Mouse (Mus musculus) heart, embryonic 16.5 days (tissue): ENCODE measurements at regions not wholly inside any gene's neighbourhood (a gene's known extent, or its start where the extent isn't known, plus 50 kb on each side); places are given as distances from the start of the nearest gene placed in this dataset.
"Not testable (repeated sequence)": the region's sequence is repeated elsewhere in the genome, so short reads cannot be mapped to it uniquely, and the experiment has no call there.

Experiments
- ATAC-seq: fragments of 200-750 bp; cut with Nextera tagmentation; replicated peaks from 2 replicates; pipeline ENCODE4 v1.8.0; 2017; ENCODE audit warnings: moderate number of reproducible peaks; ENCODE audit not compliant: insufficient read depth, low FRiP score; ENCODE audit errors: extremely low read depth
- H3K27ac ChIP-seq: fragments of 300-500 bp; sonication (generic); 2 replicates; pipeline ENCODE4 v1.5.1; 2014; ENCODE audit warnings: mild to moderate bottlenecking, low read length, control low read depth, moderate library complexity
- H3K27me3 ChIP-seq: fragments of 300-500 bp; sonication (generic); 2 replicates; pipeline ENCODE4 v1.6.1; 2014; ENCODE audit warnings: low read length, mixed read lengths; ENCODE audit not compliant: control insufficient read depth, insufficient read depth
- H3K36me3 ChIP-seq: fragments of 300-500 bp; sonication (generic); 2 replicates; pipeline ENCODE4 v1.6.1; 2014; ENCODE audit not compliant: control insufficient read depth, insufficient read depth
- H3K4me1 ChIP-seq: fragments of 300-500 bp; sonication (generic); 2 replicates; pipeline ENCODE4 v1.6.1; 2014; ENCODE audit warnings: low read length, mixed read lengths; ENCODE audit not compliant: control insufficient read depth, insufficient read depth
- H3K4me2 ChIP-seq: fragments of 300-500 bp; sonication (generic); 2 replicates; pipeline ENCODE4 v1.6.1; 2014; ENCODE audit warnings: low read depth, mild to moderate bottlenecking, control low read depth, low read length
- H3K4me3 ChIP-seq: fragments of 300-500 bp; sonication (generic); 2 replicates; pipeline ENCODE4 v1.5.1; 2014; ENCODE audit warnings: mild to moderate bottlenecking, control low read depth, low read length
- H3K9ac ChIP-seq: fragments of 300-500 bp; sonication (generic); 2 replicates; pipeline ENCODE4 v1.6.1; 2014; ENCODE audit warnings: low read length, control low read depth
- H3K9me3 ChIP-seq: fragments of 300-500 bp; sonication (generic); replicated peaks from 2 replicates; pipeline ENCODE4 v1.6.1; 2016; ENCODE audit warnings: low read length; ENCODE audit not compliant: control insufficient read depth
- WGBS: fragments of 180-500 bp; shearing (Covaris S2); extraction: QIAGEN DNeasy Blood & Tissue Kit; methylation state at CpG from one replicate; pipeline ENCODE4 v1.1.7; 2014; 5-methylcytosine and 5-hydroxymethylcytosine counted together

- H3K9ac ChIP-seq = no peak overlapping the region
- H3K36me3 ChIP-seq = no peaks in the 10 kb centered on the region
- H3K27me3 ChIP-seq = no peaks in the 10 kb centered on the region
- H3K4me1 ChIP-seq = no peaks in the 10 kb centered on the region
- 83% methylated on average over 7 of the region's 7 CpGs for WGBS
- no peak overlapping the region for H3K27ac ChIP-seq
- no peak for ATAC-seq
- no peak overlapping the region for H3K4me3 ChIP-seq
- H3K9me3 ChIP-seq = no peaks in the 10 kb centered on the region
- no peak overlapping the region for H3K4me2 ChIP-seq
These were observed 704.0 kb downstream of the 4930447A16Rik start for GRCm38 (mm10) chr15:38129330-38129729.

- Histone ChIP-seq H3K4me1 (no peaks in the 10 kb centered on the region), H3K36me3 (no peaks in the 10 kb centered on the region), H3K27me3 (no peaks in the 10 kb centered on the region), H3K4me3 (no peak overlapping the region), H3K9ac (no peak overlapping the region), H3K27ac (no peak overlapping the region), H3K9me3 (no peaks in the 10 kb centered on the region), H3K4me2 (no peak overlapping the region)
- 73% methylated on average over 8 of the region's 8 CpGs for WGBS
- ATAC-seq = no peak
These were observed 704.7 kb downstream of the 4930447A16Rik start for GRCm38 (mm10) chr15:38129861-38130631.

GRCm38 (mm10) chr15:38130632-38131028 lies 705.3 kb downstream of the 4930447A16Rik start:
- H3K9ac ChIP-seq = no peak overlapping the region
- no peaks in the 10 kb centered on the region for H3K27me3 ChIP-seq
- no peak overlapping the region for H3K4me3 ChIP-seq
- WGBS = 89% methylated on average over 2 of the region's 2 CpGs
- H3K27ac ChIP-seq = no peak overlapping the region
- no peaks in the 10 kb centered on the region for H3K36me3 ChIP-seq
- H3K4me2 ChIP-seq = no peak overlapping the region
- H3K9me3 ChIP-seq = no peaks in the 10 kb centered on the region
- ATAC-seq = no peak
- H3K4me1 ChIP-seq = no peaks in the 10 kb centered on the region

- Histone ChIP-seq H3K9me3 (peaks cover 8% of the 10 kb centered on the region; the same call in 1 of the 2 replicates), H3K27me3 (no peaks in the 10 kb centered on the region), H3K4me1 (no peaks in the 10 kb centered on the region), H3K4me3 (no peak overlapping the region), H3K36me3 (no peaks in the 10 kb centered on the region), H3K4me2 (no peak overlapping the region), H3K9ac (no peak overlapping the region), H3K27ac (no peak overlapping the region)
- no peak for ATAC-seq
- WGBS = 69% methylated on average over 1 of the region's 1 CpGs
These were observed 714.3 kb downstream of the 4930447A16Rik start for GRCm38 (mm10) chr15:38139639-38140038.

- WGBS = 80% methylated on average over 2 of the region's 2 CpGs
- 0 out of 2 replicates have a peak, but pooled peaks cover 6% of the 10 kb centered on the region for H3K9me3 ChIP-seq
- H3K4me2 ChIP-seq = no peak overlapping the region
These were observed 718.1 kb downstream of the 4930447A16Rik start for GRCm38 (mm10) chr15:38143495-38143894.

GRCm38 (mm10) chr15:38151654-38152053 lies 726.3 kb downstream of the 4930447A16Rik start:
- WGBS = 74% methylated on average over 4 of the region's 4 CpGs
- no peak for ATAC-seq

More at GRCm38 (mm10) chr15:38143495-38143894, 718.1 kb downstream of the 4930447A16Rik start:
- Histone ChIP-seq H3K9ac (no peak overlapping the region), H3K27ac (no peak overlapping the region), H3K4me1 (no peaks in the 10 kb centered on the region), H3K36me3 (no peaks in the 10 kb centered on the region), H3K4me3 (no peak overlapping the region), H3K27me3 (no peaks in the 10 kb centered on the region)
- no peak for ATAC-seq

GRCm38 (mm10) chr15:38153821-38154220 lies 728.5 kb downstream of the 4930447A16Rik start:
- ATAC-seq, H3K36me3 ChIP-seq, H3K9ac ChIP-seq, H3K27ac ChIP-seq, H3K4me2 ChIP-seq, H3K4me1 ChIP-seq, H3K27me3 ChIP-seq, H3K4me3 ChIP-seq: not testable (repeated sequence)
- H3K9me3 ChIP-seq = peaks cover 12% of the 10 kb centered on the region

More at GRCm38 (mm10) chr15:38151654-38152053, 726.3 kb downstream of the 4930447A16Rik start:
- H3K4me1 ChIP-seq = no peaks in the 10 kb centered on the region
- peaks cover 15% of the 10 kb centered on the region for H3K9me3 ChIP-seq
- H3K36me3 ChIP-seq = no peaks in the 10 kb centered on the region
- no peak overlapping the region for H3K9ac ChIP-seq
- H3K4me3 ChIP-seq = no peak overlapping the region
- no peaks in the 10 kb centered on the region for H3K27me3 ChIP-seq
- H3K27ac ChIP-seq = no peak overlapping the region
- no peak overlapping the region for H3K4me2 ChIP-seq

- Histone ChIP-seq H3K9me3 (0 out of 2 replicates have a peak, but pooled peaks cover 4% of the 10 kb centered on the region), H3K36me3 (no peaks in the 10 kb centered on the region), H3K4me2 (no peak overlapping the region), H3K4me3 (no peak overlapping the region), H3K27me3 (peaks cover 27% of the 10 kb centered on the region), H3K9ac (no peak overlapping the region), H3K4me1 (no peaks in the 10 kb centered on the region), H3K27ac (no peak overlapping the region)
- ATAC-seq = no peak
- 82% methylated on average over 2 of the region's 2 CpGs for WGBS
These were observed 733.8 kb downstream of the 4930447A16Rik start for GRCm38 (mm10) chr15:38159161-38159560.

GRCm38 (mm10) chr15:38163721-38164120 lies 738.4 kb downstream of the 4930447A16Rik start:
- Histone ChIP-seq H3K4me3 (no peak overlapping the region), H3K27ac (no peak overlapping the region), H3K9me3 (no peaks in the 10 kb centered on the region), H3K27me3 (peaks cover 23% of the 10 kb centered on the region), H3K4me2 (no peak overlapping the region), H3K9ac (no peak overlapping the region), H3K36me3 (no peaks in the 10 kb centered on the region), H3K4me1 (peaks cover 28% of the 10 kb centered on the region)
- ATAC-seq = no peak
- 41% methylated on average over 6 of the region's 6 CpGs for WGBS
